Mouse (Mus musculus) hindbrain, embryonic 12.5 days (tissue): ENCODE data around the gene Il4i1. TPM values are rescaled to one million over a fixed set of nuclear protein-coding genes. Genes with fewer than 3 reads are reported as not detected.

ENCODE experiments used
- ATAC-seq: fragments of 200-750 bp; cut with Nextera tagmentation; 2 replicates; pipeline ENCODE4 v1.8.0; 2017; ENCODE audit warnings: moderate TSS enrichment; ENCODE audit not compliant: low FRiP score
- H3K27ac ChIP-seq: fragments of 300-500 bp; sonication (generic); 2 replicates; pipeline ENCODE4 v1.5.1; 2016; ENCODE audit warnings: mild to moderate bottlenecking
- H3K27me3 ChIP-seq: fragments of 300-500 bp; sonication (generic); 2 replicates; pipeline ENCODE4 v1.6.1; 2016; ENCODE audit warnings: mild to moderate bottlenecking
- H3K36me3 ChIP-seq: fragments of 300-500 bp; sonication (generic); 2 replicates; pipeline ENCODE4 v1.6.1; 2016; ENCODE audit warnings: mild to moderate bottlenecking
- H3K4me1 ChIP-seq: fragments of 300-500 bp; sonication (generic); 2 replicates; pipeline ENCODE4 v1.6.1; 2016
- H3K4me2 ChIP-seq: fragments of 300-500 bp; sonication (generic); replicated peaks from 2 replicates; pipeline ENCODE4 v1.6.1; 2016; ENCODE audit warnings: mild to moderate bottlenecking
- H3K4me3 ChIP-seq: fragments of 300-500 bp; sonication (generic); 2 replicates; pipeline ENCODE4 v1.5.1; 2016; ENCODE audit warnings: mild to moderate bottlenecking
- H3K9ac ChIP-seq: fragments of 300-500 bp; sonication (generic); 2 replicates; pipeline ENCODE4 v1.6.1; 2016; ENCODE audit warnings: mild to moderate bottlenecking, moderate library complexity
- H3K9me3 ChIP-seq: fragments of 300-500 bp; sonication (generic); replicated peaks from 2 replicates; pipeline ENCODE4 v1.6.1; 2016; ENCODE audit warnings: mild to moderate bottlenecking
- WGBS: fragments of 180-500 bp; shearing (Covaris S2); methylation state at CpG from one replicate; pipeline ENCODE4 v1.1.7; 2016; 5-methylcytosine and 5-hydroxymethylcytosine counted together
- polyA plus RNA-seq: library from polyadenylated mRNA; unstranded; fragments of >200 nt; fragmentation: Nextera tagmentation; extraction: Ambion mirVana; gene quantifications from 2 replicates; pipeline ENCODE4 v1.2.1, GENCODE M21; 2016

Il4i1 gene
- polyA plus RNA-seq, 1 experiment from 2014 or later, result 1.8 TPM

DNA sequence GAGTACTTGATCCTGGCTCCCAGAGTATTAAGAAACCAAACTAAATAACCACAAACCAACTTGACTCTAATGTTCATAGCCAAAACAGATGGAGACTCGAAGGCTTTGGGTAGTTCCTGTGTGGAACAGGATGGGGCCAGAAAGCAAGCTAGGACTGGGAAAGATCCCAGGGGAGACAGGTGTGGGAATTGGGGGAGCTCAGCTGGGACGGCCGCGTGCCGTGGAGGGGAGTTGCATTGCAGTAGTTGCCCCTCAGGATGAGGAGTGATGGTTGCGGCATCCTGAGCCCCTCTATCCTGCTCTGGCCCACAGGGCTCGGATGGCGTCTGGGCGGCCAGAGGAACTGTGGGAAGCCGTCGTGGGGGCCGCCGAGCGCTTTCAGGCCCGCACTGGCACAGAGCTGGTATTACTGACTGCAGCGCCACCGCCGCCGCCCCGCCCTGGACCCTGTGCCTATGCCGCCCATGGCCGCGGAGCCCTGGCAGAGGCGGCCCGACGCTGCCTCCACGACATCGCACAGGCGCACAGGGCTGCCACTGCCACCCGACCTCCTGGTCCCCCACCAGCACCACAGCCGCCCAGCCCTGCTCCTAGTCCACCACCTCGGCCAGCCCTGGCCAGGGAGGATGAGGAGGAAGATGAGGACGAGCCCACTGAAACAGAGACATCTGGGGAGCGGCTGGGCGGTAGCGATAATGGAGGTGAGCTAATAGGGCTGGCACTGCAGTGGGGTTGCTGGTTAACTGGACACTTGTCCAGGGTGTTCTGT is 36.3 kb downstream of the Il4i1 start:
- Histone ChIP-seq H3K27ac (no peak overlapping the region), H3K36me3 (peaks cover 5% of the 10 kb centered on the region), H3K9me3 (no peaks in the 10 kb centered on the region), H3K4me1 (peaks cover 52% of the 10 kb centered on the region), H3K9ac (0 out of 2 replicates have a peak overlapping the region, but pooled peaks have one; percentile 8), H3K4me2 (0 out of 2 replicates have a peak overlapping the region, but pooled peaks have one; percentile 3), H3K27me3 (no peaks in the 10 kb centered on the region), H3K4me3 (0 out of 2 replicates have a peak overlapping the region, but pooled peaks have one; percentile 10)
- WGBS, result 89% methylated on average over 35 of the region's 36 CpGs
- no peak for ATAC-seq

DNA sequence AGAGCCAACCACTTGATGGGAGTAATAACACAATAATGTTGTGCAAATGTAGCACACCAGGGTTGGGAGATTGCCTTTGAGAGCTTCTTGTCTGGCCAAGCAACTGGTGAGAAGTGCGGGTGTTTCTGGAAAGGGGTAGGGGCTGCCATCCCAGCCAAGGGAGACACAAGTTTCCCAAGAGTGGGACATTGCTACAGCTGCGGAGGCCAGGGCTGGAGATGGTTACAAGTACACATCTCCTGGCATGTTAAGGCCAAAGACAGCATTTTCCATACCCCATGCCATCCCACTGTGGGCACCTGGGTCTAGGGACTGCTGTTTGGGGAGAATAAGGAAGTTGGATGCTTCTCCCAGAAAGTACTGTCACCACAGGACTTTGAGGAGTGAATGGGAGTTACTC is 36.9 kb downstream of the Il4i1 start:
- 0 out of 2 replicates have a peak overlapping the region, but pooled peaks have one; percentile 8 for H3K9ac ChIP-seq
- H3K27me3 ChIP-seq, result no peaks in the 10 kb centered on the region
- H3K9me3 ChIP-seq, result no peaks in the 10 kb centered on the region
- peaks cover 50% of the 10 kb centered on the region for H3K4me1 ChIP-seq
- H3K27ac ChIP-seq, result no peak overlapping the region
- ATAC-seq, result no peak
- H3K4me3 ChIP-seq, result 0 out of 2 replicates have a peak overlapping the region, but pooled peaks have one; percentile 10
- 88% methylated on average over 2 of the region's 2 CpGs for WGBS
- H3K36me3 ChIP-seq, result peaks cover 5% of the 10 kb centered on the region
- H3K4me2 ChIP-seq, result 0 out of 2 replicates have a peak overlapping the region, but pooled peaks have one; percentile 3

DNA sequence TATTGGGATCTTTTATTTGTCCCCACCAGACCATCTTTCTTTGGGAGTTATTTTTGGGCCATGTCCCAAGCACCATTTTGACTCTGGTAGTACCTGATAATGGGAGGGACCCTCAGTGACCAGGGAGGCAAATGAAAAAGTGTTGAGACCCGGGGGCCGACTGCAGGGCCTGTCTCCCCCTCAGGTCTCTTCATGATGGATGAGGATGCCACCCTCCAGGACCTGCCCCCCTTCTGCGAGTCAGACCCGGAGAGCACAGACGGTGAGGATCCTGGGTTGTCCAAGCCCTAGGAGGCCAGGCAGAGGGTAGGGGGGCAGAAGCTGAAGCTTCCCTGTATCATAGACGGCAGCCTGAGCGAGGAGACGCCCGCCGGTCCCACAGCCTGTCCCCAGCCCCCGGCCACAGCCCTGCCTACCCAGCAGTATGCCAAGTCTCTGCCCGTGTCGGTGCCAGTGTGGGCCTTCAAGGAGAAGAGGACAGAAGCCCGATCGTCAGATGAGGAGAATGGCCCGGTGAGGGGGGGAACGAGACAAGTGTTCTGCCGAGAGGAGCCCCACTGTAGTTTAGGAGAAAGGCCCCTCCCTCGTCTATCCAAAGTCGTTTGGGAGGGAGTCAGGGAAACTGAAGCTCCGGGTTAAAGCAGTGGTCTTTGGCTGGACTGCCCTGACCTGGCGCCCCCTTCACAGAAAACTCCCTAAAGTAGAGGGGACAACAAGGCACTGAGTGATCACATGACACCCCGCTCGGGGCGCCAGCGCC is 37.6 kb downstream of the Il4i1 start:
- peak overlapping the region; percentile 43 for H3K4me3 ChIP-seq
- H3K27me3 ChIP-seq, result no peaks in the 10 kb centered on the region
- ATAC-seq, result no peak
- peaks cover 56% of the 10 kb centered on the region for H3K4me1 ChIP-seq
- H3K36me3 ChIP-seq, result peaks cover 5% of the 10 kb centered on the region
- H3K27ac ChIP-seq, result peak overlapping the region; percentile 92
- H3K9ac ChIP-seq, result peak overlapping the region; percentile 71
- peak overlapping the region; percentile 90 for H3K4me2 ChIP-seq
- 28% methylated on average over 26 of the region's 26 CpGs for WGBS
- H3K9me3 ChIP-seq, result no peaks in the 10 kb centered on the region

DNA sequence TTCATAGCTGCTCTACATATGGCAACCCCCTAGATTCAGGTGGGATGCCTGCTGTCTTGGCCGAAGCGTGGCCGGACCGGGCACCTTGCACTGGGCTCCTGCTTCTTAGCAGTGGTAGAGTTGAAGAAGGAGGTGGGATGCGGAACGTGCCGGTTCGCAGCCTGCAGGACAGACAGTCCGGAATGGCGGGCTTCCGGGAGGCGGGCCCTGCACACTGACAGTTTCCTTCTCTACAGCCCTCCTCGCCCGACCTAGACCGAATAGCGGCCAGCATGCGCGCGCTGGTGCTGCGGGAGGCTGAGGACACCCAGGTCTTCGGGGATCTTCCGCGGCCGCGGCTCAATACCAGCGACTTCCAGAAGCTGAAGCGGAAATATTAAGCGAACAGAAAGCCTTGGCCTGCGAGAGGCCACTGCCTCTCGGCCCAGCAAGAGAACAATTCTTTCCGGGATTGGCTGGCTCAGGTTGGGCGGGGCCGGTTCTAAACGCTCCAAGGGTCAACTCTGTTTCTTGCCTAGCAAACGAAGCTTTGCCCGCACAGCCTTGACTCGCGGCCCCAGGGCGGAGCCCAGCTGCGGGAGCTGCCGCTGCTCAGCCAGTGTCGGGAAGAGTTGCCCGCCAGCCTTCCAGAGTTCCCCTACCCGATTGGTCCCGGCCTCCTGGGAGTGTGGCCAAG is 38.3 kb downstream of the Il4i1 start:
- H3K9ac ChIP-seq, result peak overlapping the region; percentile 71
- H3K9me3 ChIP-seq, result no peaks in the 10 kb centered on the region
- peaks cover 5% of the 10 kb centered on the region for H3K36me3 ChIP-seq
- H3K27ac ChIP-seq, result peak overlapping the region; percentile 92
- peak overlapping the region; percentile 43 for H3K4me3 ChIP-seq
- peaks cover 56% of the 10 kb centered on the region for H3K4me1 ChIP-seq
- H3K4me2 ChIP-seq, result peak overlapping the region; percentile 90
- 1% methylated on average over 45 of the region's 45 CpGs for WGBS
- H3K27me3 ChIP-seq, result no peaks in the 10 kb centered on the region
- peak; percentile 14 for ATAC-seq

GRCm38 (mm10) chr7:44855036-44855435 is 38.8 kb downstream of the Il4i1 start:
- peaks cover 10% of the 10 kb centered on the region for H3K36me3 ChIP-seq
- peak overlapping the region; percentile 90 for H3K4me2 ChIP-seq
- 41% methylated on average over 10 of the region's 10 CpGs for WGBS
- peak overlapping the region; percentile 92 for H3K27ac ChIP-seq
- ATAC-seq, result no peak
- peak overlapping the region; percentile 43 for H3K4me3 ChIP-seq
- peaks cover 56% of the 10 kb centered on the region for H3K4me1 ChIP-seq
- no peaks in the 10 kb centered on the region for H3K9me3 ChIP-seq
- no peaks in the 10 kb centered on the region for H3K27me3 ChIP-seq
- H3K9ac ChIP-seq, result peak overlapping the region; percentile 71

GRCm38 (mm10) chr7:44856265-44856916 is 40.2 kb downstream of the Il4i1 start:
- H3K9ac ChIP-seq, result peak overlapping the region; percentile 92; the same call in 1 of the 2 replicates
- ATAC-seq, result no peak
- peaks cover 52% of the 10 kb centered on the region for H3K4me1 ChIP-seq
- no peaks in the 10 kb centered on the region for H3K9me3 ChIP-seq
- H3K27me3 ChIP-seq, result no peaks in the 10 kb centered on the region
- WGBS, result 64% methylated on average over 9 of the region's 9 CpGs
- peaks cover 13% of the 10 kb centered on the region for H3K36me3 ChIP-seq
- H3K4me2 ChIP-seq, result peak overlapping the region; percentile 93
- peak overlapping the region; percentile 68 for H3K4me3 ChIP-seq
- peak overlapping the region; percentile 92 for H3K27ac ChIP-seq

DNA sequence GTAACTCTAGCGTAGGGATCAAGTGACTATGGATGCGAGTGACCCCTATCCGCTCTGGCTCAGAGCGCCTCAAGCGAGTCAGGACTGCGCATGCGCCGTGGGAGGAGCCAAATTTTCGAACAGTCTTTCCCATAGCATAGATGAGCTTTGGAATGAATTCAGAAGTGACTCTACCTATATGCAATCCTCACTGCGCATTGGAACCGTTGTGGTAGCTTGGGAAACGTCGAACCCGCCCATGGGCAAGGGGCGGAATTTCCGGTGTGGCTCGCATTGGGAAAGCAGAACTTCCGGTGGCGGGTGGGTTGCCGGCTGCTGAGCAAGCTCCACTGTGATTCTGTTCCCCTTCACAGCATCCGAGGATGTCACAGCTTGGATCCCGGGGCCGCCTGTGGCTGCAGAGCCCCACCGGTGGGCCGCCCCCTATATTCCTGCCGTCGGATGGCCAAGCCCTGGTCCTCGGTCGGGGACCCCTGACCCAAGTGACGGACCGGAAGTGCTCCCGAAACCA is 40.9 kb downstream of the Il4i1 start, which contains the start of gene Pnkp:
Gene Pnkp (plus strand): TSS at position 98 of the 511 bp plus-strand sequence.
- Histone ChIP-seq H3K27me3 (no peaks in the 10 kb centered on the region), H3K4me3 (peak within 1 kb of the TSS; percentile 68), H3K9ac (peak within 1 kb of the TSS; percentile 92), H3K36me3 (peaks cover 20% of the 10 kb centered on the region), H3K9me3 (no peaks in the 10 kb centered on the region), H3K4me2 (peak within 1 kb of the TSS; percentile 93), H3K4me1 (peaks cover 52% of the 10 kb centered on the region), H3K27ac (peak within 1 kb of the TSS; percentile 92)
- WGBS, result under 1% methylated on average over 32 of the region's 32 CpGs
- ATAC-seq, result peak; percentile 38

DNA sequence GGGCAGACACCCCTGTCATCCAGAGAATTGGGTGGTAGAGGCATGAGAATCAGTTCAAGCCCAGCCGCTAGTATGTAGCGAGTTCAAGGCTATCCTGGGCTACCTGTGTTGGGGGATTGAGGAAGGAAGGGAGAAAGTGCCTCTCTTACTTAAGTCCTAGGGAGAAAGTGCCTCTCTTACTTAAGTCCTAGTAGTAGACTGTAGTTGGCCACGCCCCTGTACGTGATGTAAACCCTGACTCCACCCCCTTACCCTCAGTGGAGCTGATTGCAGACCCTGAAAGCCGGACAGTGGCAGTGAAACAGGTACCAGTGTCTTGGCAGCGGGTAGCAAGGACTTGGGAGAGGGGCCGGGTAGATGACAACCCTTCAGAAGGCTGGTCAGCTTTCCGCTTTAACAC is 41.7 kb downstream of the Il4i1 start:
- Histone ChIP-seq H3K27me3 (no peaks in the 10 kb centered on the region), H3K4me1 (peaks cover 48% of the 10 kb centered on the region), H3K9ac (peak overlapping the region; percentile 92), H3K27ac (peak overlapping the region; percentile 92), H3K36me3 (peaks cover 24% of the 10 kb centered on the region), H3K4me2 (peak overlapping the region; percentile 93), H3K9me3 (no peaks in the 10 kb centered on the region), H3K4me3 (peak overlapping the region; percentile 68)
- ATAC-seq, result no peak
- WGBS, result 30% methylated on average over 8 of the region's 8 CpGs

DNA sequence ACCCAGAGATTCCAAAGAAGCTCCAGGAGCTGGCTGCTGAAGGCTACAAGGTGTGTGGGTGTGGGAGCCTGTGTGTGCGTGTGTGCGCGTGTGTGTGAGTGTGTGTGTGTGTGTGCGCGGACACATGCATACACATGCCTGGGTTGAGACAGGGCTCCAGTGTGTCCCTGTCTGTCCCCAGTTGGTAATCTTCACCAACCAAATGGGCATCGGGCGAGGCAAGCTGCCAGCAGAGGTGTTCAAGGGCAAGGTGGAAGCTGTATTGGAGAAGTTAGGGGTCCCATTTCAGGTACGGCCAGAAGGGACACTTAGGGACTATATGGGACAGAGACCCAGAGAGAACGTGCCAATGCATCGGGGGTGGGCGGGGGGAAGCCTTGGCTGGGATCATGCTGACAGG is 43.7 kb downstream of the Il4i1 start:
- Histone ChIP-seq H3K27ac (no peak overlapping the region), H3K9me3 (no peaks in the 10 kb centered on the region), H3K4me1 (peaks cover 34% of the 10 kb centered on the region), H3K9ac (no peak overlapping the region), H3K36me3 (peaks cover 43% of the 10 kb centered on the region), H3K4me3 (0 out of 2 replicates have a peak overlapping the region, but pooled peaks have one; percentile 2), H3K27me3 (no peaks in the 10 kb centered on the region), H3K4me2 (no peak overlapping the region)
- WGBS, result 92% methylated on average over 11 of the region's 11 CpGs
- no peak for ATAC-seq

- 57% methylated on average over 22 of the region's 22 CpGs for WGBS
- Histone ChIP-seq H3K36me3 (peaks cover 52% of the 10 kb centered on the region), H3K27me3 (no peaks in the 10 kb centered on the region), H3K27ac (peak overlapping the region; percentile 44), H3K4me2 (no peak overlapping the region; the same call in 1 of the 2 replicates), H3K4me3 (peak overlapping the region; percentile 2), H3K9ac (no peak overlapping the region), H3K9me3 (no peaks in the 10 kb centered on the region), H3K4me1 (peaks cover 38% of the 10 kb centered on the region)
- ATAC-seq, result 0 out of 2 replicates have a peak, but pooled peaks have one; percentile 21
Measured at GRCm38 (mm10) chr7:44860576-44861428, 44.6 kb downstream of the Il4i1 start.
